Comparison of ENCODE assay signal across 8 mouse cellular contexts in genomic region chr8:86903104-86903503, GRCm38 (mm10). TPM values are rescaled to one million over a fixed set of nuclear protein-coding genes. Genes with fewer than 3 reads are reported as not detected.
DNase-seq lines count a peak whose midpoint lies in the region; TF ChIP-seq lines count a peak whose summit lies in the region.
"Had no signal": no experiment of that assay in that cellular context is flagged by ENCODE, and none has a peak within 500 bp of the region (broad histone marks: within the 10 kb centered on the region; RNA-seq: fewer than 3 reads in every experiment).

No protein-coding gene starts in this region.

- H3K9ac ChIP-seq in CH12.LX (ENCODE audit: insufficient read depth, low read depth), result no peak overlapping the region
- no peak overlapping the region for H3K9ac ChIP-seq in heart, adult 2 months (ENCODE audit: low read depth, low read length)

- in situ Hi-C loops in CH12.LX (cut with MboI; ENCODE audit: low pct_ligation_motif_present, low pct_unique_long_range_greater_than_20kb, low sequenced_read_pairs), result loop anchor here (5.0 to 25.0 kb wide), 4 partner anchors 81 to 1216 kb away; no protein-coding TSS in a partner anchor

- intact Hi-C loops in heart, adult 2 months (cut with DNase I), result loop anchor here (1.0 to 10.0 kb wide), 7 partner anchors 14 to 318 kb away; partner anchors contain the start of genes Abcc12, Gm10638 and Siah1a

- no peaks in the 10 kb centered on the region for H3K36me3 ChIP-seq in CH12.LX (replicated peaks in 1 of 2; ENCODE audit: control insufficient read depth in 1 of 2, insufficient read depth in 1 of 2, low read length in 1 of 2)
- no peaks in the 10 kb centered on the region; the same call in 1 of the 2 replicates for H3K36me3 ChIP-seq in heart, adult 2 months (ENCODE audit: control insufficient read depth, insufficient read depth, low read length)
- H3K36me3 ChIP-seq in small intestine, adult 2 months (ENCODE audit: control insufficient read depth, insufficient read depth, low read length), result no peaks in the 10 kb centered on the region

- TF ChIP-seq EP300 in CH12.LX (IDR thresholded peaks at IDR 0.05; ENCODE audit: low read length), result no peak
- TF ChIP-seq EP300 in heart, adult 2 months (IDR thresholded peaks at IDR 0.05; ENCODE audit: insufficient read depth, low read depth, low read length), result peak; percentile 85

- WGBS in heart, adult 2 months, result 6% methylated on average over 10 of the region's 10 CpGs
- 7% methylated on average over 10 of the region's 10 CpGs for WGBS in small intestine, adult 2 months

- dilution Hi-C loops in CH12.LX (cut with MboI; ENCODE audit: extremely low pct_ligation_motif_present, extremely low pct_unique_long_range_greater_than_20kb, low sequenced_read_pairs), result no loop called here

- H3K4me1 ChIP-seq in CH12.LX (ENCODE audit: control insufficient read depth in 1 of 2, insufficient read depth in 2 of 2), result peaks cover 0 to 2% of the 10 kb centered on the region in 2 experiments; a peak in 1 of 4 replicates
- peaks cover 6% of the 10 kb centered on the region for H3K4me1 ChIP-seq in heart, adult 2 months (ENCODE audit: control insufficient read depth, insufficient read depth, low read length)
- peaks cover 5% of the 10 kb centered on the region; the same call in 1 of the 2 replicates for H3K4me1 ChIP-seq in small intestine, adult 2 months (ENCODE audit: control insufficient read depth, insufficient read depth, insufficient read length, low read length)

- TF ChIP-seq CTCF in CH12.LX (conservative IDR thresholded peaks at IDR 0.05 in 1 of 2, IDR thresholded peaks at IDR 0.05 in 1 of 2; ENCODE audit: low read depth in 2 of 2, low read length in 2 of 2), result peak; percentile 96
- no peak; the same call in 1 of the 2 replicates for TF ChIP-seq CTCF in heart, adult 2 months (IDR thresholded peaks at IDR 0.05)
- TF ChIP-seq CTCF in small intestine, adult 2 months (IDR thresholded peaks at IDR 0.05; ENCODE audit: extremely low read depth, insufficient read length, insufficient replicate concordance, low read depth, low read length), result peak; percentile 100

- H3K27me3 ChIP-seq in CH12.LX (replicated peaks), result no peaks in the 10 kb centered on the region
- no peaks in the 10 kb centered on the region for H3K27me3 ChIP-seq in heart, adult 2 months (ENCODE audit: control insufficient read depth, insufficient read depth, low read length)
- H3K27me3 ChIP-seq in small intestine, adult 2 months (ENCODE audit: control insufficient read depth, insufficient read depth, low read length), result no peaks in the 10 kb centered on the region

- no peak for TF ChIP-seq POLR2A in CH12.LX (IDR thresholded peaks at IDR 0.05; ENCODE audit: low read depth, low read length)
- TF ChIP-seq POLR2A in heart, adult 2 months (IDR thresholded peaks at IDR 0.05; ENCODE audit: insufficient read depth, low read depth, low read length), result no peak
- no peak for TF ChIP-seq POLR2A in small intestine, adult 2 months (IDR thresholded peaks at IDR 0.05; ENCODE audit: low read depth, low read length)

- H3K27ac ChIP-seq in CH12.LX (ENCODE audit: insufficient read depth, low read depth), result no peak overlapping the region
- peak overlapping the region; percentile 50; the same call in 1 of the 2 replicates for H3K27ac ChIP-seq in heart, adult 2 months
- no peak overlapping the region for H3K27ac ChIP-seq in small intestine, adult 2 months (ENCODE audit: insufficient read depth, low read depth, low read length)
- H3K27ac ChIP-seq: macrophage had no signal

- TF ChIP-seq RAD21 in CH12.LX (IDR thresholded peaks at IDR 0.05; ENCODE audit: low read depth, low read length), result peak; percentile 97

- H3K4me3 ChIP-seq in CH12.LX (replicated peaks in 1 of 3; ENCODE audit: low read depth in 2 of 3, low read length in 2 of 3, poor library complexity in 1 of 3), result no peak overlapping the region
- no peak overlapping the region for H3K4me3 ChIP-seq in heart, adult 2 months
- no peak overlapping the region for H3K4me3 ChIP-seq in small intestine, adult 2 months (ENCODE audit: low read depth, low read length)

- peaks cover 3% of the 10 kb centered on the region for H3K9me3 ChIP-seq in CH12.LX (replicated peaks; ENCODE audit: low read length)

- no peaks in the 10 kb centered on the region for H3K79me2 ChIP-seq in CH12.LX (replicated peaks; ENCODE audit: control insufficient read depth, extremely low read depth, insufficient read depth, poor library complexity, severe bottlenecking)
- H3K79me2 ChIP-seq in heart, adult 2 months (replicated peaks; ENCODE audit: control insufficient read depth, insufficient read depth, low read length), result no peaks in the 10 kb centered on the region

- no peak overlapping the region for H3K4me2 ChIP-seq in CH12.LX (ENCODE audit: insufficient read depth, low read depth, poor library complexity, severe bottlenecking)

- DNase-seq in CH12.LX (ENCODE audit: extremely low read depth) (peak; percentile 68), ZHBTc4 (ENCODE audit: low read depth, low spot score) (peak; percentile 92)
- DNase-seq in cerebellum, postnatal 36 days, result peak; percentile 90 to 94
- DNase-seq in heart, adult 2 months, result peak; percentile 77 to 89
- peak; percentile 64 to 91 for DNase-seq in layer of hippocampus, adult 8-10 months (ENCODE audit: low spot score in 2 of 2)
- peak; percentile 91 for DNase-seq in lung, postnatal 14 days

TF ChIP-seq in CH12.LX, 34 proteins besides CTCF, POLR2A, EP300 and RAD21:
- TF ChIP-seq JUN (IDR thresholded peaks at IDR 0.05; ENCODE audit: insufficient read depth, low read depth, low read length) (no peak), SMC3 (IDR thresholded peaks at IDR 0.05; ENCODE audit: low read depth, low read length) (peak; percentile 99), IRF4 (IDR thresholded peaks at IDR 0.05; ENCODE audit: low read depth, low read length) (peak; percentile 20; the same call in 1 of the 2 replicates), ETS1 (conservative IDR thresholded peaks at IDR 0.05; ENCODE audit: low read depth, low read length) (no peak), USF2 (conservative IDR thresholded peaks at IDR 0.05; ENCODE audit: low read depth, low read length) (no peak), MAFK (IDR thresholded peaks at IDR 0.05; ENCODE audit: insufficient replicate concordance, low read length) (no peak), KAT2A (IDR thresholded peaks at IDR 0.05; ENCODE audit: insufficient replicate concordance, low read length) (no peak), TBP (conservative IDR thresholded peaks at IDR 0.05; ENCODE audit: low read depth, low read length) (no peak), JUND (conservative IDR thresholded peaks at IDR 0.05; ENCODE audit: low read depth, low read length) (no peak), NRF1 (IDR thresholded peaks at IDR 0.05; ENCODE audit: low read depth, low read length) (no peak), RCOR1 (conservative IDR thresholded peaks at IDR 0.05; ENCODE audit: low read depth, low read length) (no peak), TCF12 (IDR thresholded peaks at IDR 0.05; ENCODE audit: low read depth, low read length) (no peak), MXI1 (IDR thresholded peaks at IDR 0.05; ENCODE audit: low read depth, low read length) (no peak), CHD2 (IDR thresholded peaks at IDR 0.05; ENCODE audit: low read length) (no peak), ZC3H11A (IDR thresholded peaks at IDR 0.05; ENCODE audit: low read depth, low read length) (peak; percentile 90), USF1 (IDR thresholded peaks at IDR 0.05; ENCODE audit: low read depth, low read length) (no peak), ZKSCAN1 (IDR thresholded peaks at IDR 0.05; ENCODE audit: borderline replicate concordance, low read depth, low read length) (no peak), ELF1 (IDR thresholded peaks at IDR 0.05; ENCODE audit: low read depth, low read length) (no peak), PAX5 (IDR thresholded peaks at IDR 0.05; ENCODE audit: low read length) (no peak), SIN3A (IDR thresholded peaks at IDR 0.05; ENCODE audit: low read length) (no peak), ZMIZ1 (IDR thresholded peaks at IDR 0.05; ENCODE audit: low read depth, low read length) (no peak), MEF2A (IDR thresholded peaks at IDR 0.05; ENCODE audit: borderline replicate concordance, low read depth, low read length) (no peak), NELFE (IDR thresholded peaks at IDR 0.05; ENCODE audit: low read depth, low read length) (peak; percentile 46; the same call in 1 of the 2 replicates)

RNA-seq across cellular contexts. Expression of gene N4bp1, which starts 18.0 kb away (rescaled TPM):
- total RNA-seq in CH12.LX (2012; rRNA removed) (12.8 and 12.9 TPM in 2 replicates), CH12.LX (2014; rRNA removed) (12.2 and 12.3 TPM in 2 replicates)
- 14.0 and 15.6 TPM in 2 replicates for polyA plus RNA-seq in CH12.LX (2012; ENCODE audit: insufficient read length, low read depth)
- 10 to 100 TPM; 17.1 to 18.1 TPM for total RNA-seq in heart, adult 2 months (2021)
- polyA plus RNA-seq in heart, adult 2 months (2012; rRNA removed), result 8.9 and 12.7 TPM in 2 replicates
- 10 to 100 TPM; 36.7 to 46.5 (median 44.0) TPM for total RNA-seq in layer of hippocampus, adult 8-10 months (2022)
- polyA plus RNA-seq in small intestine, adult 2 months (2012; rRNA removed), result 12.6 and 19.4 TPM in 2 replicates
